Mouse (Mus musculus): ENCODE data around the gene Klk14. TPM values are rescaled to one million over a fixed set of nuclear protein-coding genes. Genes with fewer than 3 reads are reported as not detected.
"Not testable (repeated sequence)": the region's sequence is repeated elsewhere in the genome, so short reads cannot be mapped to it uniquely, and the experiment has no call there.

The Klk14 gene
- total RNA-seq (2021) = not detected
- long read RNA-seq, experiment 1 = 0 reads
- long read RNA-seq, experiment 2 = 0 reads

GRCm38 (mm10) chr7:43690118-43690517 is at the start of gene Klk14:
Gene Klk14 (plus strand): TSS chr7:43690418.
- DNase-seq = no peak

- no peak for DNase-seq
These were observed 47.6 kb upstream of the Klk14 start for GRCm38 (mm10) chr7:43642587-43642986.

GRCm38 (mm10) chr7:43643046-43643652 is 47.1 kb upstream of the Klk14 start:
- DNase-seq = no peak

GRCm38 (mm10) chr7:43652683-43653082 is 37.5 kb upstream of the Klk14 start:
- no peak for DNase-seq

- DNase-seq = no peak
These were observed 35.7 kb upstream of the Klk14 start for GRCm38 (mm10) chr7:43654519-43654918.

- no peak for DNase-seq
These were observed 34.0 kb upstream of the Klk14 start for GRCm38 (mm10) chr7:43656232-43656631.

- no peak for DNase-seq
These were observed 30.2 kb upstream of the Klk14 start, which contains the start of gene Siglece for GRCm38 (mm10) chr7:43660002-43660401. Gene Siglece (minus strand): TSS chr7:43660161.

- DNase-seq = no peak
These were observed 27.4 kb upstream of the Klk14 start for GRCm38 (mm10) chr7:43662804-43663203.

- DNase-seq = not testable (repeated sequence)
These were observed 23.0 kb upstream of the Klk14 start for GRCm38 (mm10) chr7:43667221-43667620.

GRCm38 (mm10) chr7:43668582-43668981 is 21.6 kb upstream of the Klk14 start:
- no peak for DNase-seq

GRCm38 (mm10) chr7:43671064-43671808 is 19.0 kb upstream of the Klk14 start:
- no peak for DNase-seq

- DNase-seq = peak; percentile 94
These were observed 18.2 kb upstream of the Klk14 start, which contains the start of gene Ctu1 for GRCm38 (mm10) chr7:43671809-43672580. Gene Ctu1 (plus strand): TSS chr7:43672016.

GRCm38 (mm10) chr7:43672581-43673260 is 17.5 kb upstream of the Klk14 start:
- DNase-seq = no peak

GRCm38 (mm10) chr7:43675091-43675490 is 15.1 kb upstream of the Klk14 start:
- DNase-seq = no peak

GRCm38 (mm10) chr7:43678517-43678916 is 11.7 kb upstream of the Klk14 start:
- no peak for DNase-seq

- no peak for DNase-seq
These were observed 9.3 kb upstream of the Klk14 start for GRCm38 (mm10) chr7:43680960-43681359.

- DNase-seq = not testable (repeated sequence)
These were observed 7.7 kb upstream of the Klk14 start for GRCm38 (mm10) chr7:43682511-43682910.

- no peak for DNase-seq
These were observed 5.1 kb upstream of the Klk14 start for GRCm38 (mm10) chr7:43685088-43685487.

GRCm38 (mm10) chr7:43710031-43710430 is 19.8 kb downstream of the Klk14 start:
- DNase-seq = no peak

- DNase-seq = no peak
These were observed 22.0 kb downstream of the Klk14 start, which contains the start of gene Klk13 for GRCm38 (mm10) chr7:43712267-43712666. Gene Klk13 (plus strand): TSS chr7:43712567.

GRCm38 (mm10) chr7:43712917-43713316 is 22.7 kb downstream of the Klk14 start:
- DNase-seq = no peak

- no peak for DNase-seq
These were observed 23.6 kb downstream of the Klk14 start for GRCm38 (mm10) chr7:43713741-43714351.
